Mouse (Mus musculus) heart, adult 11 months (tissue): Measurements from ENCODE around the gene Klre1.

Source experiments
- DNase-seq: peaks from one replicate; pipeline ENCODE4 v3.0.0; 2022

Klre1 gene

GRCm38 (mm10) chr6:129577605-129578004, at the start of gene Klre1:
Gene Klre1, plus strand, starts transcription at chr6:129577905.
- DNase-seq = no peak

GRCm38 (mm10) chr6:129529605-129530004, 48.1 kb upstream of the Klre1 start:
- no peak for DNase-seq

GRCm38 (mm10) chr6:129530261-129530660, 47.4 kb upstream of the Klre1 start:
- no peak for DNase-seq

- DNase-seq = peak; percentile 98
These were observed 45.2 kb upstream of the Klre1 start for GRCm38 (mm10) chr6:129532556-129532941.

GRCm38 (mm10) chr6:129532942-129533860, 44.5 kb upstream of the Klre1 start, which contains the start of gene Gabarapl1:
Gene Gabarapl1, plus strand, starts transcription at chr6:129533160.
- peak; percentile 99 for DNase-seq

GRCm38 (mm10) chr6:129534057-129534456, 43.6 kb upstream of the Klre1 start:
- no peak for DNase-seq

- no peak for DNase-seq
These were observed 43.0 kb upstream of the Klre1 start for GRCm38 (mm10) chr6:129534627-129535190.

- DNase-seq = no peak
These were observed 42.0 kb upstream of the Klre1 start for GRCm38 (mm10) chr6:129535723-129536122.

- no peak for DNase-seq
These were observed 39.1 kb upstream of the Klre1 start for GRCm38 (mm10) chr6:129538555-129538954.

- DNase-seq = no peak
These were observed 35.8 kb upstream of the Klre1 start for GRCm38 (mm10) chr6:129541931-129542330.

GRCm38 (mm10) chr6:129542540-129542939, 35.2 kb upstream of the Klre1 start:
- no peak for DNase-seq

- DNase-seq = peak; percentile 92
These were observed 33.7 kb upstream of the Klre1 start for GRCm38 (mm10) chr6:129543709-129544606.

GRCm38 (mm10) chr6:129547277-129547676, 30.4 kb upstream of the Klre1 start:
- DNase-seq = no peak

GRCm38 (mm10) chr6:129548009-129548408, 29.7 kb upstream of the Klre1 start:
- DNase-seq = no peak

- no peak for DNase-seq
These were observed 20.2 kb upstream of the Klre1 start for GRCm38 (mm10) chr6:129557298-129558023.

GRCm38 (mm10) chr6:129558946-129559640, 18.6 kb upstream of the Klre1 start:
- peak; percentile 93 for DNase-seq

- DNase-seq = no peak
These were observed 18.1 kb upstream of the Klre1 start for GRCm38 (mm10) chr6:129559641-129560027.

- no peak for DNase-seq
These were observed 12.4 kb upstream of the Klre1 start for GRCm38 (mm10) chr6:129565257-129565656.

GRCm38 (mm10) chr6:129575315-129575714, 2.4 kb upstream of the Klre1 start:
- DNase-seq = no peak

GRCm38 (mm10) chr6:129581274-129581673, 3.6 kb downstream of the Klre1 start:
- DNase-seq = no peak

- no peak for DNase-seq
These were observed 4.2 kb downstream of the Klre1 start for GRCm38 (mm10) chr6:129581896-129582295.

- no peak for DNase-seq
These were observed 5.3 kb downstream of the Klre1 start for GRCm38 (mm10) chr6:129583014-129583413.
